Mouse (Mus musculus): ENCODE measurements at regions not wholly inside any gene's neighbourhood (a gene's known extent, or its start where the extent isn't known, plus 50 kb on each side); places are given as distances from the start of the nearest gene placed in this dataset.

GRCm38 (mm10) chr19:54200407-54200806 lies 156.5 kb downstream of the Adra2a start:
- Histone ChIP-seq H3K4me3 (ENCODE audit: insufficient read depth, low read depth, low read length) (no peak overlapping the region), H3K27ac (ENCODE audit: insufficient read depth, low read depth, low read length) (no peak overlapping the region), H3K4me1 (ENCODE audit: control insufficient read depth, insufficient read depth, low read length) (peaks cover 3% of the 10 kb centered on the region; the same call in 1 of the 2 replicates)
- WGBS: 77% methylated on average over 6 of the region's 6 CpGs
- TF ChIP-seq CTCF (IDR thresholded peaks at IDR 0.05; ENCODE audit: insufficient read depth, low read depth, low read length) (no peak), POLR2A (IDR thresholded peaks at IDR 0.05; ENCODE audit: insufficient read depth, low read depth, low read length) (no peak)

GRCm38 (mm10) chr19:54202456-54202855 lies 158.5 kb downstream of the Adra2a start:
- no peak for TF ChIP-seq POLR2A (IDR thresholded peaks at IDR 0.05; ENCODE audit: insufficient read depth, low read depth, low read length)
- TF ChIP-seq CTCF (IDR thresholded peaks at IDR 0.05; ENCODE audit: insufficient read depth, low read depth, low read length): no peak
- Histone ChIP-seq H3K27ac (ENCODE audit: insufficient read depth, low read depth, low read length) (no peak overlapping the region), H3K4me1 (ENCODE audit: control insufficient read depth, insufficient read depth, low read length) (no peaks in the 10 kb centered on the region), H3K4me3 (ENCODE audit: insufficient read depth, low read depth, low read length) (no peak overlapping the region)
- WGBS: 65% methylated on average over 6 of the region's 6 CpGs

- no peaks in the 10 kb centered on the region for H3K4me1 ChIP-seq (ENCODE audit: control insufficient read depth, insufficient read depth, low read length)
- WGBS: 94% methylated on average over 6 of the region's 6 CpGs
- TF ChIP-seq CTCF (IDR thresholded peaks at IDR 0.05; ENCODE audit: insufficient read depth, low read depth, low read length) (no peak), POLR2A (IDR thresholded peaks at IDR 0.05; ENCODE audit: insufficient read depth, low read depth, low read length) (no peak)
Observed at GRCm38 (mm10) chr19:54206819-54207218, 162.9 kb downstream of the Adra2a start.

GRCm38 (mm10) chr19:54212169-54212568 lies 168.2 kb downstream of the Adra2a start:
- Histone ChIP-seq H3K4me1 (ENCODE audit: control insufficient read depth, insufficient read depth, low read length) (no peaks in the 10 kb centered on the region), H3K27ac (ENCODE audit: insufficient read depth, low read depth, low read length) (no peak overlapping the region), H3K4me3 (ENCODE audit: insufficient read depth, low read depth, low read length) (no peak overlapping the region)
- TF ChIP-seq CTCF (IDR thresholded peaks at IDR 0.05; ENCODE audit: insufficient read depth, low read depth, low read length) (no peak), POLR2A (IDR thresholded peaks at IDR 0.05; ENCODE audit: insufficient read depth, low read depth, low read length) (no peak)
- WGBS: 94% methylated on average over 7 of the region's 7 CpGs

More at GRCm38 (mm10) chr19:54206819-54207218, 162.9 kb downstream of the Adra2a start:
- Histone ChIP-seq H3K27ac (ENCODE audit: insufficient read depth, low read depth, low read length) (no peak overlapping the region), H3K4me3 (ENCODE audit: insufficient read depth, low read depth, low read length) (no peak overlapping the region)

- Histone ChIP-seq H3K27ac (ENCODE audit: insufficient read depth, low read depth, low read length) (no peak overlapping the region), H3K4me3 (ENCODE audit: insufficient read depth, low read depth, low read length) (no peak overlapping the region), H3K4me1 (ENCODE audit: control insufficient read depth, insufficient read depth, low read length) (peaks cover 3% of the 10 kb centered on the region; the same call in 1 of the 2 replicates)
- TF ChIP-seq CTCF (IDR thresholded peaks at IDR 0.05; ENCODE audit: insufficient read depth, low read depth, low read length) (no peak), POLR2A (IDR thresholded peaks at IDR 0.05; ENCODE audit: insufficient read depth, low read depth, low read length) (no peak)
- WGBS: 78% methylated on average over 6 of the region's 6 CpGs
Observed at GRCm38 (mm10) chr19:54244176-54244575, 200.2 kb downstream of the Adra2a start.

- Histone ChIP-seq H3K27ac (ENCODE audit: insufficient read depth, low read depth, low read length) (no peak overlapping the region), H3K4me3 (ENCODE audit: insufficient read depth, low read depth, low read length) (no peak overlapping the region), H3K4me1 (ENCODE audit: control insufficient read depth, insufficient read depth, low read length) (peaks cover 3% of the 10 kb centered on the region; the same call in 1 of the 2 replicates)
- 32% methylated on average over 6 of the region's 6 CpGs for WGBS
- TF ChIP-seq POLR2A (IDR thresholded peaks at IDR 0.05; ENCODE audit: insufficient read depth, low read depth, low read length) (no peak), CTCF (IDR thresholded peaks at IDR 0.05; ENCODE audit: insufficient read depth, low read depth, low read length) (no peak)
Observed at GRCm38 (mm10) chr19:54248256-54248936, 204.4 kb downstream of the Adra2a start.

GRCm38 (mm10) chr19:54252145-54252664 lies 208.3 kb downstream of the Adra2a start:
- Histone ChIP-seq H3K4me1 (ENCODE audit: control insufficient read depth, insufficient read depth, low read length) (no peaks in the 10 kb centered on the region), H3K4me3 (ENCODE audit: insufficient read depth, low read depth, low read length) (no peak overlapping the region), H3K27ac (ENCODE audit: insufficient read depth, low read depth, low read length) (no peak overlapping the region)
- WGBS: 96% methylated on average over 7 of the region's 7 CpGs
- no peak for TF ChIP-seq CTCF (IDR thresholded peaks at IDR 0.05; ENCODE audit: insufficient read depth, low read depth, low read length)
- no peak for TF ChIP-seq POLR2A (IDR thresholded peaks at IDR 0.05; ENCODE audit: insufficient read depth, low read depth, low read length)

GRCm38 (mm10) chr19:54257889-54258288 lies 213.9 kb downstream of the Adra2a start:
- WGBS: 92% methylated on average over 3 of the region's 3 CpGs
- H3K4me1 ChIP-seq (ENCODE audit: control insufficient read depth, insufficient read depth, low read length): no peaks in the 10 kb centered on the region
- no peak overlapping the region for H3K27ac ChIP-seq (ENCODE audit: insufficient read depth, low read depth, low read length)
- TF ChIP-seq POLR2A (IDR thresholded peaks at IDR 0.05; ENCODE audit: insufficient read depth, low read depth, low read length) (no peak), CTCF (IDR thresholded peaks at IDR 0.05; ENCODE audit: insufficient read depth, low read depth, low read length) (no peak)
- H3K4me3 ChIP-seq (ENCODE audit: insufficient read depth, low read depth, low read length): no peak overlapping the region

- no peak overlapping the region for H3K27ac ChIP-seq (ENCODE audit: insufficient read depth, low read depth, low read length)
- 26% methylated on average over 7 of the region's 7 CpGs for WGBS
- TF ChIP-seq CTCF (IDR thresholded peaks at IDR 0.05; ENCODE audit: insufficient read depth, low read depth, low read length) (no peak), POLR2A (IDR thresholded peaks at IDR 0.05; ENCODE audit: insufficient read depth, low read depth, low read length) (no peak)
- H3K4me3 ChIP-seq (ENCODE audit: insufficient read depth, low read depth, low read length): no peak overlapping the region
- no peaks in the 10 kb centered on the region for H3K4me1 ChIP-seq (ENCODE audit: control insufficient read depth, insufficient read depth, low read length)
Observed at GRCm38 (mm10) chr19:54259175-54259574, 215.2 kb downstream of the Adra2a start.

Measured in olfactory bulb, adult 2 months (tissue).